Mouse (Mus musculus) mesoderm, embryonic 11.5 days (tissue): ENCODE measurements around the gene Klf2.
A peak's percentile ranks its signal among the peaks of the same experiment; 100 is the strongest.

Experiments
- DNase-seq: peaks from one replicate; pipeline ENCODE4 v3.0.0-alpha.2; 2012; ENCODE audit warnings: low read depth, low spot score

The Klf2 gene

DNA sequence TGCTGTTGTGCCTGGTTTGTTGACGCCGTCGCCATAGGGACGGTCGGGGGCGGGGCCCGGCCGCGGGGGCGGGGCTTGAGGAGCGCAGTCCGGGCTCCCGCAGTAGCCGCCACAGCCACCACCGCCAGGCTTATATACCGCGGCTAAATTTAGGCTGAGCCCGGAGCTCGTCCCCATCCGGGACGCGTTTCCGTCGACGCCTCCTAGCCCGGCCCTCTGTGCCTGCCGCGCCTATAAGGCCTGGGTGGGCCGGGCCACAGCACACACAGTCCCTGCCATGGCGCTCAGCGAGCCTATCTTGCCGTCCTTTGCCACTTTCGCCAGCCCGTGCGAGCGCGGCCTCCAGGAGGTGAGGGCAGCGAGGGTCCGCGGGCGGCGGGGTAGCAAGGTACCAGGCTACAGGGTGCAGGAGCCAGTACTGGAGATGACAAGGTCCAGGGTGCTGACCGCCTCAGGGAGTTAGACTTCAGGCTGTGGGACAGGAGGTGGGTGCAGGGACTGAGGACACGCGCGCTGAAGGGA is at the start of gene Klf2:
Gene Klf2 (plus strand): TSS at position 233 of the 522 bp plus-strand sequence.
- DNase-seq: peak; percentile 93

DNA sequence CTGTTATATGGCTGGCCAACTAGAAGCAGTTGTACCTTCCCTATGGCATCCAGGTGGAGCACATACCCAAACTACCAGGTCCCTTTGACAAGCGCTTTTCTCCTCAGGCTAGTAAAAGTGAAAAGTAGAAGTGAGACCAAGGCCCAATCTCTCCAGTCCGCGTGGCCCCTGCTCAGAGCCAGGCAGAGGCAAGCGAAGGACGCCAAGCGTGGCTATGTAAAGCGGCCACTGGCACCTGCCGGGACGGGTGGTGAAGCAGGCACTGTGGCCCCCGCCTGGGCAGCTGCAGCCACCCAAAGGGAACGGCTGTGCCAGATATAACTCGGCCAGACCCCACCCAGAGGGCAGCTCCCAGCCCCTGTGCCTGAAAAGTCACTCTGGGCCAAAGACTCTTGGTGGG is 48.2 kb upstream of the Klf2 start:
- DNase-seq: no peak

DNA sequence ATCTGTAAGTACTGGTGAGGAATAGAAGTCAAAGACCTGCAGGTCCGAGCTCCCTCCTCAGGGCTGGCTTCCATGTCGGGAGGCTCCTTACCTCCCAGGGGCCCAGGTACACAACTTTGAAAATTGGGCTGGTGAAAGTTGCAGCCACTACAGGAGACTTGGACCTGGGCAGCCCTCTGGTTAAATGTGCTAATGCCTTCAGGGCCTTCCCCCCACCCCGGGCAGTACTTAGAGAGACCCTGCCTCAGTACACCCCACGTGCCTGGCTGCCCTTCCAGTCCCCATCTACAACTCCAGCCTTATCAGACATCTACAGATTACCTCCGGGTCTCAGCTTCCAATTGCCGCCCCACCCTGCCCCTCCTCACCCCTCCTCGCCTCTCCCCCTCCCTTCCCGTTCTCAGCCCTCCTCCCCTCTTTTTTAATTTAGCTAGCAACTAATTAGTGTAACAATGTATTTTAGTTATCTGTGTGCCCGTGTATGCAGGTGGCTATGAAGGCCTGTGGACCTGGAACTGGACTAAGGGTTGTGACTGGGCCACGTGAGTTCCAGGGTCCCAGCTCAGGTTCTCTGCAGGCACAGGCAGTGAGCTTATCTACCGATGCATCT is 47.7 kb upstream of the Klf2 start:
- no peak for DNase-seq

DNA sequence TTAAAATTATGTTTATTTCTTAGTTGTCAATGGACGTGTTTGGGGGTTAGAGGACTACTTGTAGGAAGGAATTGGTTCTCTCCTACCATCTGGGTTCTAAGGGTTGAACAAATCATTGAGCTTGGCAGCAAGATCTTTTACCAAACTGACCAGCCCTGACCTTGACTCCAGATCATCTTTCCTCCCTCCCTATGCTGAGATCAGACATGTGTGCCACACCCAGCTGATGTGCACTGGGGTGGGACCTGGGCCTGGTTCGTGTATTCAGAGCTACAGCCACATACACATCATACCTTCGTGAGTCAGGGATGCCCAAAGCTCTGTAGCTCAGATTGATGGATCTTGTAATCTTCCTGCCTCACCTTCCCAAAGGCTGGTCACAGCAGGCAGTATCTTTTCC is 47.1 kb upstream of the Klf2 start:
- DNase-seq: no peak

DNA sequence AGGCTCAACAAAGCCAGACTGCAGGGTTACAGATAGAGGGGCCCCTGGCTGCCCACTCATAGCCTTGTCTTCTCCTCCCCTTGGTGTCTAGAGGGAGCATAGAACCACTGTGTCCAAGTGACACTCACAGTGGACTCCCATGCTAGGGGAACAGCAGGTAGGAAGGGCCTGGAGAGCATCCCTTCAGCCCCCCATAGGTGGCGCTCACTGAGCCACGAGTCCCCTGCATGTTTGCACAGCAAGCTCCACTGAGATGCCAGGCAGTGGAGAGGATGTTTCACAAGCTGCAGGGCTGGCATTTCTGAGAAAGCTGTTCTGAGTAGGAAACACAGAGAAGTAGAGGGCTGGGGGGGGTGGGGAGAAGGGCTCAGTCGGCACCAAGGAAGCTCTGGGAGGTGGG is 46.5 kb upstream of the Klf2 start:
- DNase-seq: peak; percentile 41

DNA sequence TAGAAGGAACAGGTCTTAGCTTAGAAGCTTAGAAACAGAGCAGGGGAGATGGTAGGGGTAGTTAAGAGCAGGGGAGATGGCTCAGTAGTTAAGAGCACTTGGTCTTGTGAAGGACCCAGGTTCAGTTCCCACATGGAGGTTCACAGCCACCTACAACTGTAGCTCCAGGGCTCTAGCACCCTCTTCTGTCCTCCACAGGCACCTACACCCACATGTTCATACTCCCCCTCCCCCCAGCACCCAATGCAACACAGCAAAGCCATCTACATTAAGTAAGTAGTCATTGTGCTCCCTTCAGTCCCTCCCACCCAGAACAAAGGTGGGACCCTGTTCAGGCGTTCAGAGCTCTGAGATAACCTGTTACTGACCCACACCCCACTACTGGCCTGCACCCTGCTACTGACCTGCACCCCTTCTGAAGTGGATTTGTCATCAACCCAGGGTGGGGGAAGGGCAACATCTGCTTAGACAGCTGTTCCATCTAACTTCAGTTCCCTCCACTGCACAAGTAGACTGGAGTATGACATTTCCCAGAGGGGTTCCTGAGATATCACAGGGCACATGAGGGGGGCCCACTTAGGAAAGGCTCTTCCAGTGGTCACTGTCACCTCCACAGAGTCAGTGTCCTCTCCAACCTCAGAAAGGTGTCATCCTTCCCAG is 45.6 kb upstream of the Klf2 start:
- no peak for DNase-seq

DNA sequence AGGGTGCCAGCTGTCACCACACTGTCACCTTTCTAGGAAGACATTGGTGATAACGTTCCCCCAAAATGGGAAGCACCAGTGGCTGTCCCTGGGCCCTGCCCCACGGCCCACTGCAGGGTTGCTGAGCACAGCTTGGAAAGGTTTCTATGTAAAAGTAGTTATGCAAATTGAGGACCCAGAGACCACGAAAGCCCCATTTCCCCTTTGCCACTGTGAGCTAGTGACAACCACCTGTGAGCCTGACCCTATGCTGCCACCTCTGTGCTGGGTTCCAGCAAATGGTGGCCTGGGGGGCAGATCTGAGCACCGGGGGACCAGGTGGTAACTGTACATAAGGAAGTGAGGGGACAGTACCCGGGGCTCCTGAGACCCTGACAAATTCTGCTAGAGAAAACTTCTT is 45.0 kb upstream of the Klf2 start:
- DNase-seq: no peak

DNA sequence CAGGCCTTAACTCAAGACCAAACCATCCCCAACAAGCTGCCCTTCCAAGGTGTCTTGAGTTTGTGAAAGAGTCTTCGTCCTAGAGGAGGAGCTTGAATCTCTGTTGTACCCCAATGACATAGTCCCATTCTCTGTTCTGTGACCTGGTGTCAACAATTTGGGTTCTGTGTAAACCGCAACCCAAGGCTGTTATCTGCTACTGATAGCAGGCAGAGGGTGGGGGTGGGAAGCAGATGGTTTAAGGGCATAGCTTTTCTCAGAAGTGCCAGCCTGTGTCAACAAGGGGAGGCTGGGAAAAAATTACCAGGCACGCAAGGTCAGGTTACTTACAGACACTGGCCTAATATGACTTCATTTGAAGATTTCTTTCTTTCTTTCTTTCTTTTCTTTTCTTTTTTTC is 41.6 kb upstream of the Klf2 start:
- DNase-seq: no peak

DNA sequence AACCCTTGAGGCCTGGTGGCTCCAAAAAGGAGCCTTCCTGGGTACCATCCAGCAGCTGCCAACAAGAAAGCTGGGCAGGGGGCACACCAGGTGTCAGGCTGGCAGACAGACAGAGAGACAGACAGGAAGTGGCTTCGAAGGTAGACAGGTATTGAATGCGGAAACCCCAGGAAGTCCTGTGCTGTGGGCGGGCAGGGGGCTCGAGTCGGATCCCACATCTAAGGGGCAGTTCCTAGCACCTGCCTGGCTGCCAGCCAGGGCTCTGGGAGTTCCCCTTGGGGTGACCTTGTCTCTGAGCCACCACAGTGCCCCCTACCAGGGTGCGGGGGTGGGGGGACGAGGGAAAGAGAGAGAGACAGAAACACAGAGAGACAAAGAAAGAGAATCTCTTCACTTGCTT is 39.7 kb upstream of the Klf2 start:
- DNase-seq: no peak

DNA sequence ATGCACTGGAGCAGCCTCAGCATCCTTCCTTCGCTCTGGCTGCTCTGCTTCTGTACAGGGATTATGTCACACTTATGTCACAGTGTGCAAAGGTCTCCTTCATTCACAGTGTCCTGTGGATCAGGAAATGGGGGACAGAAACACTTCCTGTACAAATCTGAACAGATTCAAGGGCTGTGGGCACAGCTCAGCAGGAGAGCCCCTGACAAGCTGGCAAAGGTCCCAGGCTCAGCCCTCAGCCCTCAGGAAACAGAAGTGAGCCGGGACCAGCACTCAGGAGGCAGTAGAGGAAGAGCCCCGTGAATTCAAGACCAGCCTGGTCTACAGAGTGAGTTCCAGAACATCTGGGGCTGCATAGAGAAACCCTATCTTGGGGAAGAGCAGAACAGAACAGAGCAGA is 37.2 kb upstream of the Klf2 start:
- DNase-seq: no peak

DNA sequence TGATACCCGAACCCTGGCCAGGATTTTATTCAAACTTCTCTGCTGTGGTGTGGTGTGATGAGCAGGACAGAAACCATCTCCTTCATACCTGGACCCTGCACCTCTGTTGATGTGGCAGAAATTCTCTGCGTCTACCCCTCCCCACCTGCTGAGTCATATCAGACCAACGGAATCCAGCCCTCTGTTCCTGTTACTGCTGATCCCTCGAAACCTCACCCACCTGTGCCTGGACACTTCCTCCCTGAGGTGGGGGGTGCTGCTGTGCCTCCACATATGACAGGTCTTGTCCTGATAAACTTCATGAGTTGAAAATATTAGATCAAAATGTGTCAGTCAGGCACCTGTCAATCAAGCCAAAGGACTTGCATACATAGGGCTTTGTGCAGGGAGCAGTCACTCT is 33.5 kb upstream of the Klf2 start:
- DNase-seq: no peak

DNA sequence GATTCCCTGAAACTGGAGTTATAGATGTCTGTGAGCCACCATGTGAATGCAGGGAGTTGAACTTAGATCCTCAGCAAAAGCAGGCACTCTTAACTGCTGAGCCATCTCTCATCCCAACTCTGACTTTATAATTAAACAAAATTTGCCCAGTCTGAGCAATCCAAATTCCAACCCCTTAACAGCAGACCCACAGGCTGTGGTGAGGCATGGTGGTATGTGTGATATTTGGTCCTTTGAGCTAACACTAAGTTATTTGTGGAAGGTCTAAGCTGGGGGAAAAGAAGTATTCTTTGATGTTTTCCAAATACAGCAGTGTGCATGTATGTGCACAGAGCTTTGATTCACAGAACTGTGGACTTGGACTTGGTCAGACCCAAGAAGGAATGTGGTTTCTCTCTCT is 29.8 kb upstream of the Klf2 start:
- DNase-seq: no peak

DNA sequence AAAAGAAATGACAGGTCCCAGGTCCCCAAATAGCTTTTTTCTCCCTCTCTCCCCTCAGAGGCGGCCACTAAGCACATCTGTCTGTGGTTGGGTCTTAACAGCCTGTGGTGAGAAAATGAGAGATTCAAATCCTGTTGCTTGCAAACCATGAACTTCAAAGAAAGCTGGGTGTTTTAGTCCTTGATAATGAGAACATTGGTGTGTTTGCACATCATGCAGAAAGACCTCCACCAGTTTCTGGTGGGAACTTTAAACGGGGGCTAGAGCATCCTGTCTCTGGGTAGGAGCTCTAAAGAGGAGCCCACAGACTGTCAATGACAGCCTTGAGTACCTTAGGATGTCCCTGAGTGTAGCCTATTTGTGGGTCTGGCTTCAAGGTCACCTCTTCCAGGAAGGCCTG is 27.7 kb upstream of the Klf2 start:
- no peak for DNase-seq

DNA sequence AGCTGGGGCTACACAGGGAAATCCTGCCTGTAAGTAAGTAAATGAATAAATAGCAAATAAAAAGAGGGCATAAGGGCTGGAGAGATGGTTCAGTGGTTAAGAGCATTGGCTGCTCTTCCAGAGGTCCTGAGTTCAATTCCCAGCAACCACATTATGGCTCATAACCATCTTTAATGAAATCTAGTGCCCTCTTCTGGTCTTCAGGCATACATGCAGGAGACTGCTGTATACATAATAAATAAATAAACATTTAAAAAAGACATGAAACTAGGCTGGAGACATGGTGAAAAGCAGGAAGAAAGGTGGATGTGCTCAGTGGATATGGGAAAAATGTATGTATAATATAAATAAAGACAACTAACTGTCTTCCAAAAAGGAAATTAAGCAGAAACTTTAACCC is 25.5 kb upstream of the Klf2 start:
- no peak for DNase-seq

DNA sequence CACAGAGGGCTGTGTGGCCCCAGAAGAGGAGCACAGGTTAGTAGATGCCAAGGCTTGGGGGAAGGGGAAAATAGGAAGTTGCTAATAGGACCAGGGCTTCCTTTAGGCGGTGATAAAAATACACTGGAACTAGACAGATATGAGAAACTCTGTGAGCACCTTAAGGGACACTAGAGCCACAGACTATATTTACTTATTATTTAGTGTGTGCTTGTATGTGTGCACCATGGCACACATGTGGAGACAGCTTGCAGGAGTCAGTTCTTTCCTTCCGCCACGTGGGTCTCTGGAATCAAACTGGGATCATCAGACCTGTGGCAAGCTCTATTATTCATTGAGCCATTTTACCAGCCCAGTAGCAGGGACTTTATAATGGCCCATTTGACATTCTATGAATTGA is 23.7 kb upstream of the Klf2 start:
- no peak for DNase-seq

DNA sequence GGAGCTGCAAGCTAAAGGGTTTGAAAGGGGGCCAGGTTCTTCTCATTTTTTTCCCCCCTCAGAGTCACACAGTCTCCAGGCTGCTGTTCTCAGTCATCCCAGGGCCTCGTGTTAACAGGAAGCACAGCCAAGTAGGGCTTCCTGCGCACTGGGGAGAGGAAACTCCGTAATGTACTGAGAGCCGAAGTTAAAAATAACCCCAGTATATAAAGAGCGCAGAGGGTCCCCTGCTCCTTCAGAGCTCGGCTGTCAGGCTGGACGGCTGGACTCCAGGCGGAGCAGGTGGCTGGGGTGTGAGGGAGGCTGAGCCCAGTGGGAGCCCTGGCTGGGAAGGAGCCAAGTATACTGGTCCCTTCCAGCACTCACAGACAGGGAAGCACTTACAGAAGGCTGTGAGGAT is 23.2 kb upstream of the Klf2 start:
- DNase-seq: peak; percentile 41

DNA sequence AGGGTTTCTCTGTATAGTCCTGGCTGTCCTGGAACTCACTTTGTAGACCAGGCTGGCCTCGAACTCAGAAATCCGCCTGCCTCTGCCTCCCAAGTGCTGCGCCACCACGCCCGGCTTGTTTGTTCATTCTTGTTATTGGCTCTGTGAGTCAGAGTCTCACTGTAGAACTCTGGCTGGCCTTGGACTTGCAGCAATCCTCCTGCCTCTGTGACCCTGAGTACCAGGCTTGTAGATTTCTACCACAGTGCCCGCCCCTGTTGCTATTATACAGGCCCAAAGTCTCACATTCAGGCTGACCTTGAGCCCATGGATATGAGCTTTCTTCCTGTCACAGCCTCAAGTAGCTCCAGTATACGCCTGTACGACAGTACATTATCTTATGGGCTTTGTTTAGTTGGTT is 22.3 kb upstream of the Klf2 start:
- no peak for DNase-seq

DNA sequence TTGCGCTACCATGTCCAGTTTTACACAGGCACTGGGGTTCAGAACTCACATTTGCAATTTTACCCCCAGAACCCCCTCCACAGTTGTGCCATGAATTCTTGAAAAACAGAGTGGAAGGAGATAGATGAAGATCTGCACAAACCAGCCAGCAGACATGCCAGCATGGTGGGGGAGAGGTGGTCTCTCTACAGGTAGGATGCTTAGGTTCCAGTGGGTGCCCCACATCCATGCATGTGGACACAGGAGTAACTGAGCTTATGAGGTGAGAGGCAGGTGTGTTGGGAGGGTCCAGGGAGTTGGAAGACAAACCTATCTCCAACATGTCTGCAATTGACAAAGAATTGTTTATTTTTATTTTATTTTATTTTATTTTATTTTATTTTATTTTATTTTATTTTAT is 19.9 kb upstream of the Klf2 start:
- no peak for DNase-seq

DNA sequence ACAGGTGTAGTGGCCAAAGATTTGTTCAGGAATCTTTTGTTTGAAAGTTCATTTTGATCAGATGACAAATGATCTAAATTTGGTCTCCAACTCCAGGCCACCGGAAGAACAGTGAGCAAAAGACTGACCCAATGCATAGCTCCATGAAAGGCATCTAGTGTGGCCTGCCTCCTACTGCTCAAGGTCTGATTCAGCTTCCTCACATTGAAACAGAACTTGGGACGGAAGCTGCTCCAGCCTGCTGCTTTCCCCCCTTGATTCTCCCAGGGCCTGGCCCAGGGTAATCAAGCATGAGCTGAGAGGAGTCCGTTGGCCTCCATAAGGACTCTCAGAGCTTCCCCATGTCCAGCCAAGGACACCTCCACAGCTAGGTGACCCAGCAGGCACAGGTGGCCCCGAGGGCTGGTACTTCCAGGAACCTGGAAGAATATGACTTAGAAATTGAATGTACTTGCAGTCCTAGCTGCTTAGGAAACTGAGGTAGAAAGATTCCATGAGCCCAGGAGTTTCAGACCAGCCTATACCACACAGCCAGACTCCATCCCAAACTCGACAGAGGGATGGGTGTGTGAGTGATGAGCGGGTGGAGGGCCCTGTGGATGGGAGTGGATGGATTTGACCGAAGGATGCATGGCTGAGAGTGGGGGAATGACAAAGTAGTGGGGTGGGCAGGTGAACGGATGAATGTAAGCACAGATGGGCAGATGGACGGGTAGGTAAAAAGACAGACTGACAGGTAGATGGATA is 18.0 kb upstream of the Klf2 start:
- DNase-seq: no peak

DNA sequence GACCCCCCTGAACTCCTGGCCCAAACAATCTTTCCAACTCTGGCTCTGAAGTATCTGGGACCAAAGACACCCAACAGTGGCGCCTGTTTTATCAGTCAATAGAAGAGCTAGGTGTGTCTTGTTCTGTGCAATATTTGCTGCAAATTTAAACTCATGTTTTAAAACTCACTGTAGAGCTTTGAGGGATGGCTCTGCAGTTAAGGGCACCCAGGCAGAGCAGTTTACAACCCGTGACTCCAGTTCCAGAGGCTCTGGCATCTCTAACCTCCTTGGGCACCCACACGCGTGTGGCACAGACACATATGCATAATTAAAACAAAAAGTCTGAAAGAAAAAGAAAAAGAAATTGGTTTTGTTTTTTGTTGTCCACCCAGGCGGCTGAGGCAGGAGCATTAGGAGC is 17.3 kb upstream of the Klf2 start:
- no peak for DNase-seq

DNA sequence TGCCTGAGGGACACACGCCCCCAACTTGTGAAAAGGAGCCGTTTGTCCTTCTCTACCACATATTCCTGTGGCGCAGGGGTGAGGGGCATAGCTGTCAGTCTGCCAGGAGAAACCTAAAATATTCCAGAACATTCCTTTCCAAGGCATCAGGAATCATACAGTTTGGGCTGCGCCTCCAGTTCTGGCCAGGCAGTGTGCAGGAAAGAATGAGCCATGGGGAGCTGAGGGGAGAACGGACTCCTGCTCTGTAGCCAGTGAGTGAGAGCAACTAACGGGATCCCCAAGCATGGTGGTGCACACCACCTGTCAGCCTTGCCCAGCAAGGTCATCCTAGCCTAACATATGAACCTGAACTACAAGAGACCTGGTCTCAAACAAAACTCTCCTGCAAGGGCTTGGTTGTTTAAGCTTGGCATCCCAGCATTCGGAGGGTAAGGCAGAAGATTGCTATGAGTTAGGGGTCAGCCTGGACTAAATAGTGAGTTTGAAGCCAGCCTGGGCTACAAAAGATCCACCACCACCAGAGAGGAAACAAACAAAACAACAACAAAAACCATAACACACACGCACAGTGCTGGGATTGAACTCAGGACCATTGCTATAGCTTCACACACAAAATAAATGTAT is 15.7 kb upstream of the Klf2 start:
- no peak for DNase-seq

DNA sequence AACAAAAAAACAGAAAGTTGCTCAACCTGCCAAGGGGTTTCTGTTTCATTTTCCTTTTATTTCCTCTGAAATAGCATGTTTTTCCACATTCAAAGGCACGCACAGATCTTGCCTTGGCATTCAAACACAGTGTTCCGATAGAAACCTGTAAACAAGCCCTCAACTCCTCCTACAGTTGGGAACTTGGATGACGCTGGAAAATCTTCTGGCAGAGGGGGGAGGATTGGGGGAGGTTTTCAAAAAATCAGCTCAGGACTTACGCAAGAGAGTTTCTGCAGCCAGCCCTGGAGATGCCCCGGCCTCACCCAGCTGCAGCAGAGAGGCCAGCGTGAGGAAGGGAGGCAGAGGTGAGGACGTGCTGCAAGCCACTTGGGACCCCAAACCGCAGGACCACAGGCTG is 15.2 kb upstream of the Klf2 start:
- no peak for DNase-seq
